Mouse (Mus musculus) right cerebral cortex, postnatal 36 days (tissue): ENCODE results near the gene Vmn1r41.

Experiments used
- DNase-seq, 2 experiments: peaks; one replicate each; pipeline ENCODE4 v3.0.0; 2022; ENCODE audit warnings: low spot score in 2 of 2, mixed read lengths in 1 of 2

The Vmn1r41 gene

GRCm38 (mm10) chr6:89740466-89740865 is at the start of gene Vmn1r41:
Gene Vmn1r41 (plus strand): TSS chr6:89740766.
- DNase-seq: no peak

GRCm38 (mm10) chr6:89706624-89707023 is 33.9 kb upstream of the Vmn1r41 start:
- DNase-seq: no peak

GRCm38 (mm10) chr6:89707240-89707639 is 33.3 kb upstream of the Vmn1r41 start, which contains the start of gene Vmn1r40:
Gene Vmn1r40 (plus strand): TSS chr6:89707540.
- no peak for DNase-seq

- DNase-seq: no peak
These were observed 22.5 kb upstream of the Vmn1r41 start for GRCm38 (mm10) chr6:89718051-89718450.

- DNase-seq: no peak
These were observed 2.2 kb downstream of the Vmn1r41 start for GRCm38 (mm10) chr6:89742811-89743210.

GRCm38 (mm10) chr6:89790231-89790630 is 49.7 kb downstream of the Vmn1r41 start:
- DNase-seq: no peak
